Mouse (Mus musculus) thymus, adult 2 months (tissue): Measurements from ENCODE around the gene Tnnc1. TPM values are rescaled to one million over a fixed set of nuclear protein-coding genes. Genes with fewer than 3 reads are reported as not detected.

Experiments used
- DNase-seq: peaks from one replicate; pipeline ENCODE4 v3.0.0; 2021
- H3K27ac ChIP-seq: fragments of 200-500 bp; 2 replicates; pipeline ENCODE4 v1.5.1; 2012; ENCODE audit warnings: low read length, control low read depth; ENCODE audit not compliant: control insufficient read depth, insufficient read depth
- H3K27me3 ChIP-seq: fragments of 200-500 bp; 2 replicates; pipeline ENCODE4 v1.6.1; 2012; ENCODE audit warnings: mild to moderate bottlenecking, low read length, moderate library complexity, mixed read lengths; ENCODE audit not compliant: control insufficient read depth, insufficient read depth
- H3K36me3 ChIP-seq: fragments of 200-500 bp; 2 replicates; pipeline ENCODE4 v1.6.1; 2012; ENCODE audit warnings: mild to moderate bottlenecking, low read length, moderate library complexity; ENCODE audit not compliant: control insufficient read depth, insufficient read depth
- H3K4me1 ChIP-seq: fragments of 200-500 bp; replicated peaks from 2 replicates; pipeline ENCODE4 v1.6.1; 2012; ENCODE audit warnings: low read length; ENCODE audit not compliant: control insufficient read depth, insufficient read depth
- H3K4me3 ChIP-seq: fragments of 200-500 bp; 2 replicates; pipeline ENCODE4 v1.5.1; 2012; ENCODE audit warnings: mild to moderate bottlenecking, low read length, control low read depth, moderate library complexity; ENCODE audit not compliant: control insufficient read depth, insufficient read depth
- CTCF ChIP-seq: fragments of 200-500 bp; IDR thresholded peaks from 2 replicates; pipeline ENCODE4 v1.5.1; 2012; ENCODE audit warnings: mild to moderate bottlenecking, control low read depth, low read length, moderate library complexity, borderline replicate concordance; ENCODE audit not compliant: control insufficient read depth, poor library complexity, insufficient read depth; ENCODE audit errors: extremely low read depth
- POLR2A ChIP-seq: fragments of 200-500 bp; IDR thresholded peaks from 2 replicates; pipeline ENCODE4 v1.6.1; 2012; ENCODE audit warnings: mild to moderate bottlenecking, low read length, control low read depth, moderate library complexity; ENCODE audit not compliant: control insufficient read depth, poor library complexity, insufficient read depth; ENCODE audit errors: extremely low read depth
- WGBS: fragments of 180-500 bp; shearing (Covaris S2); methylation state at CpG from one replicate; pipeline ENCODE4 v1.1.7; 2018; 5-methylcytosine and 5-hydroxymethylcytosine counted together
- polyA plus RNA-seq: library from polyadenylated mRNA; depleted of rRNA; stranded (reverse); fragments of >200 nt; gene quantifications from 2 replicates; pipeline ENCODE4 v1.2.3, GENCODE M21; 2012

Tnnc1 gene
- polyA plus RNA-seq, 1 experiment, result 103 TPM

GRCm38 (mm10) chr14:31181512-31181911 lies 26.6 kb upstream of the Tnnc1 start:
- Histone ChIP-seq H3K27me3 (no peaks in the 10 kb centered on the region), H3K4me1 (no peaks in the 10 kb centered on the region), H3K4me3 (no peak overlapping the region), H3K36me3 (peaks cover 92% of the 10 kb centered on the region), H3K27ac (no peak overlapping the region)
- 98% methylated on average over 4 of the region's 4 CpGs for WGBS
- TF ChIP-seq POLR2A, result no peak
- TF ChIP-seq CTCF, result no peak
- no peak for DNase-seq

GRCm38 (mm10) chr14:31182786-31183290 lies 25.3 kb upstream of the Tnnc1 start:
- H3K27me3 ChIP-seq, result no peaks in the 10 kb centered on the region
- DNase-seq, result no peak
- H3K4me3 ChIP-seq, result no peak overlapping the region
- TF ChIP-seq CTCF, result no peak
- TF ChIP-seq POLR2A, result no peak
- no peak overlapping the region for H3K27ac ChIP-seq
- 93% methylated on average over 2 of the region's 2 CpGs for WGBS
- H3K4me1 ChIP-seq, result no peaks in the 10 kb centered on the region
- H3K36me3 ChIP-seq, result peaks cover 92% of the 10 kb centered on the region

GRCm38 (mm10) chr14:31183541-31183940 lies 24.6 kb upstream of the Tnnc1 start:
- peaks cover 97% of the 10 kb centered on the region for H3K36me3 ChIP-seq
- DNase-seq, result no peak
- no peak overlapping the region for H3K27ac ChIP-seq
- TF ChIP-seq POLR2A, result no peak
- no peak for TF ChIP-seq CTCF
- no peak overlapping the region for H3K4me3 ChIP-seq
- whole genome bisulfite sequencing, result 80% methylated on average over 5 of the region's 5 CpGs
- H3K4me1 ChIP-seq, result no peaks in the 10 kb centered on the region
- no peaks in the 10 kb centered on the region for H3K27me3 ChIP-seq

GRCm38 (mm10) chr14:31184195-31184594 lies 23.9 kb upstream of the Tnnc1 start:
- no peaks in the 10 kb centered on the region for H3K27me3 ChIP-seq
- H3K4me1 ChIP-seq, result no peaks in the 10 kb centered on the region
- DNase-seq, result no peak
- TF ChIP-seq POLR2A (no peak), CTCF (no peak)
- H3K36me3 ChIP-seq, result peaks cover 97% of the 10 kb centered on the region
- WGBS, result 97% methylated on average over 12 of the region's 12 CpGs
- no peak overlapping the region for H3K4me3 ChIP-seq
- H3K27ac ChIP-seq, result no peak overlapping the region

- no peak for DNase-seq
- Histone ChIP-seq H3K4me1 (no peaks in the 10 kb centered on the region), H3K27me3 (no peaks in the 10 kb centered on the region), H3K36me3 (peaks cover 97% of the 10 kb centered on the region), H3K4me3 (no peak overlapping the region), H3K27ac (no peak overlapping the region)
- TF ChIP-seq POLR2A, result no peak
- no peak for TF ChIP-seq CTCF
- 95% methylated on average over 4 of the region's 4 CpGs for WGBS
Measured at GRCm38 (mm10) chr14:31186656-31187055, 21.5 kb upstream of the Tnnc1 start.

GRCm38 (mm10) chr14:31188771-31189181 lies 19.3 kb upstream of the Tnnc1 start:
- WGBS, result 97% methylated on average over 6 of the region's 6 CpGs
- no peak overlapping the region for H3K27ac ChIP-seq
- peaks cover 86% of the 10 kb centered on the region for H3K36me3 ChIP-seq
- TF ChIP-seq POLR2A, result no peak
- TF ChIP-seq CTCF, result no peak
- H3K4me1 ChIP-seq, result no peaks in the 10 kb centered on the region
- no peaks in the 10 kb centered on the region for H3K27me3 ChIP-seq
- H3K4me3 ChIP-seq, result no peak overlapping the region
- DNase-seq, result no peak

GRCm38 (mm10) chr14:31189348-31189747 lies 18.8 kb upstream of the Tnnc1 start:
- WGBS, result 95% methylated on average over 3 of the region's 3 CpGs
- H3K4me3 ChIP-seq, result no peak overlapping the region
- no peak overlapping the region for H3K27ac ChIP-seq
- H3K4me1 ChIP-seq, result 0 out of 2 replicates have a peak, but pooled peaks cover under 1% of the 10 kb centered on the region
- peaks cover 80% of the 10 kb centered on the region for H3K36me3 ChIP-seq
- no peak for TF ChIP-seq CTCF
- TF ChIP-seq POLR2A, result no peak
- H3K27me3 ChIP-seq, result no peaks in the 10 kb centered on the region
- no peak for DNase-seq

GRCm38 (mm10) chr14:31191936-31192335 lies 16.2 kb upstream of the Tnnc1 start:
- peaks cover 13% of the 10 kb centered on the region for H3K4me1 ChIP-seq
- H3K27me3 ChIP-seq, result no peaks in the 10 kb centered on the region
- no peak for DNase-seq
- H3K27ac ChIP-seq, result no peak overlapping the region
- no peak overlapping the region for H3K4me3 ChIP-seq
- peaks cover 54% of the 10 kb centered on the region for H3K36me3 ChIP-seq
- 86% methylated on average over 2 of the region's 2 CpGs for WGBS
- TF ChIP-seq POLR2A (no peak), CTCF (no peak)
